In genomic region chr3:158365801-158366200, GRCm38 (mm10) we compare ENCODE assay signal across 23 mouse cellular contexts.
DNase-seq lines count a peak whose midpoint lies in the region; ATAC-seq and TF ChIP-seq lines count a peak whose summit lies in the region.
"Had no signal": no experiment of that assay in that cellular context is flagged by ENCODE, and none has a peak within 500 bp of the region (broad histone marks: within the 10 kb centered on the region; RNA-seq: fewer than 3 reads in every experiment).

No protein-coding gene starts in this region.

- 64% methylated on average over 3 of the region's 3 CpGs for WGBS in heart, embryonic 11.5 days (ENCODE audit: insufficient replicate concordance)
- 66% methylated on average over 3 of the region's 3 CpGs for WGBS in intestine, postnatal 0 days

- peak overlapping the region; percentile 45; the same call in 1 of the 2 replicates for H3K27ac ChIP-seq in left cerebral cortex, adult 2 months
- H3K27ac ChIP-seq in heart, embryonic 11.5 days (ENCODE audit: low read depth, low read length): no peak overlapping the region
- no peak overlapping the region for H3K27ac ChIP-seq in intestine, postnatal 0 days (ENCODE audit: low read depth, low read length)
- H3K27ac ChIP-seq: embryonic facial prominence, embryonic 10.5 days; embryonic facial prominence, embryonic 12.5 days; forebrain, embryonic 13.5 days; forebrain, embryonic 15.5 days had no signal

- no peak overlapping the region for H3K9ac ChIP-seq in heart, embryonic 11.5 days (ENCODE audit: low read depth, low read length)
- H3K9ac ChIP-seq in intestine, postnatal 0 days (ENCODE audit: low read depth, low read length): no peak overlapping the region
- H3K9ac ChIP-seq: embryonic facial prominence, embryonic 12.5 days; forebrain, embryonic 13.5 days; forebrain, embryonic 15.5 days; forebrain, postnatal 0 days had no signal

- H3K4me1 ChIP-seq in heart, embryonic 11.5 days (ENCODE audit: control insufficient read depth, insufficient read depth, low read length): no peaks in the 10 kb centered on the region
- H3K4me1 ChIP-seq in intestine, postnatal 0 days (replicated peaks; ENCODE audit: control insufficient read depth, insufficient read depth, low read length): no peaks in the 10 kb centered on the region
- H3K4me1 ChIP-seq: embryonic facial prominence, embryonic 10.5 days; embryonic facial prominence, embryonic 12.5 days; forebrain, embryonic 13.5 days; forebrain, embryonic 15.5 days had no signal

- DNase-seq in left cerebral cortex, adult 2 months (ENCODE audit: extremely low spot score in 1 of 2, low spot score in 2 of 2): no peak
- DNase-seq in left cerebral cortex, adult 18-20 months (ENCODE audit: low spot score in 2 of 2): no peak
- DNase-seq in brain, adult 2 months (ENCODE audit: low read depth, low spot score): peak; percentile 59
- DNase-seq in telencephalon, adult 2 months (ENCODE audit: low read depth, low spot score): peak; percentile 48
- DNase-seq: adrenal gland, adult 8-10 months; adrenal gland, postnatal 14 days; adrenal gland, postnatal 36 days; cerebellum, adult 11 months; cerebellum, adult 18-20 months; cerebellum, adult 8-10 months; cerebellum, adult 9-11 months; cerebellum, postnatal 14 days; cerebellum, postnatal 36 days; forebrain, postnatal 0 days had no signal

- intact Hi-C loops in left cerebral cortex, adult 2 months (cut with DNase I): no loop called here

- no peaks in the 10 kb centered on the region for H3K9me3 ChIP-seq in heart, embryonic 11.5 days (replicated peaks; ENCODE audit: control insufficient read depth, low read length)
- H3K9me3 ChIP-seq in intestine, postnatal 0 days (ENCODE audit: control insufficient read depth): no peaks in the 10 kb centered on the region
- H3K9me3 ChIP-seq: embryonic facial prominence, embryonic 10.5 days; embryonic facial prominence, embryonic 12.5 days; forebrain, embryonic 13.5 days; forebrain, embryonic 15.5 days; G1E had no signal

- no peaks in the 10 kb centered on the region for H3K27me3 ChIP-seq in heart, embryonic 11.5 days (ENCODE audit: control insufficient read depth, insufficient read depth, low read length)
- H3K27me3 ChIP-seq in intestine, postnatal 0 days (replicated peaks; ENCODE audit: control insufficient read depth, insufficient read depth, low read length): no peaks in the 10 kb centered on the region
- H3K27me3 ChIP-seq: embryonic facial prominence, embryonic 12.5 days; forebrain, embryonic 13.5 days; forebrain, embryonic 15.5 days; Patski had no signal

- no peaks in the 10 kb centered on the region for H3K36me3 ChIP-seq in heart, embryonic 11.5 days (ENCODE audit: control insufficient read depth, insufficient read depth, low read length)
- H3K36me3 ChIP-seq in intestine, postnatal 0 days (ENCODE audit: control insufficient read depth, insufficient read depth): no peaks in the 10 kb centered on the region
- H3K36me3 ChIP-seq: embryonic facial prominence, embryonic 10.5 days; embryonic facial prominence, embryonic 12.5 days; forebrain, embryonic 15.5 days; G1E had no signal

- no peak for TF ChIP-seq CTCF in left cerebral cortex, adult 2 months (IDR thresholded peaks at IDR 0.05)
- no peak for TF ChIP-seq CTCF in intestine, postnatal 0 days (IDR thresholded peaks at IDR 0.05; ENCODE audit: low read depth)

- no peak overlapping the region for H3K4me2 ChIP-seq in heart, embryonic 11.5 days
- no peak overlapping the region for H3K4me2 ChIP-seq in intestine, postnatal 0 days (replicated peaks; ENCODE audit: low read depth)
- H3K4me2 ChIP-seq: embryonic facial prominence, embryonic 12.5 days; forebrain, embryonic 13.5 days; forebrain, embryonic 15.5 days had no signal

- H3K4me3 ChIP-seq in left cerebral cortex, adult 2 months: no peak overlapping the region
- H3K4me3 ChIP-seq in heart, embryonic 11.5 days (ENCODE audit: low read depth, low read length): no peak overlapping the region
- no peak overlapping the region for H3K4me3 ChIP-seq in intestine, postnatal 0 days (ENCODE audit: low read depth, low read length)
- H3K4me3 ChIP-seq: embryonic facial prominence, embryonic 10.5 days; embryonic facial prominence, embryonic 12.5 days; forebrain, embryonic 13.5 days; forebrain, embryonic 15.5 days had no signal

- ATAC-seq in heart, embryonic 11.5 days (replicated peaks; ENCODE audit: insufficient number of reproducible peaks, low FRiP score, low TSS enrichment): no peak
- no peak for ATAC-seq in intestine, postnatal 0 days
- ATAC-seq: activated CD4-positive, CD25-positive, alpha-beta regulatory T cell, adult 4 months; forebrain, embryonic 13.5 days; forebrain, embryonic 15.5 days; forebrain, postnatal 0 days; Patski had no signal

Comparison
In these comparisons a context has a peak if more than half of its experiments do, and no peak if none do; other contexts are left out.
1. DNase-seq: peak in brain, adult 2 months (single experiment) and telencephalon, adult 2 months (single experiment); none in left cerebral cortex, adult 2 months (0 of 2) and left cerebral cortex, adult 18-20 months (0 of 2).